Mouse (Mus musculus): ENCODE results near the gene 0610012G03Rik.

- TF ChIP-seq CTCF (IDR thresholded peaks at IDR 0.05; ENCODE audit: control insufficient read depth, insufficient read depth, low read length), result no peak
- TF ChIP-seq POLR2A (IDR thresholded peaks at IDR 0.05; ENCODE audit: borderline replicate concordance, control insufficient read depth, low read depth, low read length), result no peak
Measured at GRCm38 (mm10) chr16:31926547-31927182, 21.6 kb downstream of the 0610012G03Rik start.

Data from bone marrow, adult 2 months (tissue).